Mouse (Mus musculus) heart, embryonic 16.5 days (tissue): ENCODE measurements at regions not wholly inside any gene's neighbourhood (a gene's known extent, or its start where the extent isn't known, plus 50 kb on each side); places are given as distances from the start of the nearest gene placed in this dataset.

ENCODE experiments used
- ATAC-seq: fragments of 200-750 bp; cut with Nextera tagmentation; replicated peaks from 2 replicates; pipeline ENCODE4 v1.8.0; 2017; ENCODE audit warnings: moderate number of reproducible peaks; ENCODE audit not compliant: insufficient read depth, low FRiP score; ENCODE audit errors: extremely low read depth
- H3K27ac ChIP-seq: fragments of 300-500 bp; sonication (generic); 2 replicates; pipeline ENCODE4 v1.5.1; 2014; ENCODE audit warnings: mild to moderate bottlenecking, low read length, control low read depth, moderate library complexity
- H3K27me3 ChIP-seq: fragments of 300-500 bp; sonication (generic); 2 replicates; pipeline ENCODE4 v1.6.1; 2014; ENCODE audit warnings: low read length, mixed read lengths; ENCODE audit not compliant: control insufficient read depth, insufficient read depth
- H3K36me3 ChIP-seq: fragments of 300-500 bp; sonication (generic); 2 replicates; pipeline ENCODE4 v1.6.1; 2014; ENCODE audit not compliant: control insufficient read depth, insufficient read depth
- H3K4me1 ChIP-seq: fragments of 300-500 bp; sonication (generic); 2 replicates; pipeline ENCODE4 v1.6.1; 2014; ENCODE audit warnings: low read length, mixed read lengths; ENCODE audit not compliant: control insufficient read depth, insufficient read depth
- H3K4me2 ChIP-seq: fragments of 300-500 bp; sonication (generic); 2 replicates; pipeline ENCODE4 v1.6.1; 2014; ENCODE audit warnings: low read depth, mild to moderate bottlenecking, control low read depth, low read length
- H3K4me3 ChIP-seq: fragments of 300-500 bp; sonication (generic); 2 replicates; pipeline ENCODE4 v1.5.1; 2014; ENCODE audit warnings: mild to moderate bottlenecking, control low read depth, low read length
- H3K9ac ChIP-seq: fragments of 300-500 bp; sonication (generic); 2 replicates; pipeline ENCODE4 v1.6.1; 2014; ENCODE audit warnings: low read length, control low read depth
- H3K9me3 ChIP-seq: fragments of 300-500 bp; sonication (generic); replicated peaks from 2 replicates; pipeline ENCODE4 v1.6.1; 2016; ENCODE audit warnings: low read length; ENCODE audit not compliant: control insufficient read depth
- WGBS: fragments of 180-500 bp; shearing (Covaris S2); extraction: QIAGEN DNeasy Blood & Tissue Kit; methylation state at CpG from one replicate; pipeline ENCODE4 v1.1.7; 2014; 5-methylcytosine and 5-hydroxymethylcytosine counted together

- H3K36me3 ChIP-seq = no peaks in the 10 kb centered on the region
- 56% methylated on average over 11 of the region's 11 CpGs for WGBS
- ATAC-seq = no peak
- no peak overlapping the region for H3K27ac ChIP-seq
- H3K9ac ChIP-seq = no peak overlapping the region
- no peaks in the 10 kb centered on the region for H3K27me3 ChIP-seq
- H3K4me1 ChIP-seq = peaks cover 12% of the 10 kb centered on the region
- H3K4me2 ChIP-seq = no peak overlapping the region; the same call in 1 of the 2 replicates
- H3K4me3 ChIP-seq = no peak overlapping the region
- H3K9me3 ChIP-seq = no peaks in the 10 kb centered on the region
Observed at GRCm38 (mm10) chr17:88258361-88258796, 182.1 kb upstream of the Foxn2 start.

GRCm38 (mm10) chr17:88260176-88260575 is 180.3 kb upstream of the Foxn2 start:
- 91% methylated on average over 7 of the region's 7 CpGs for WGBS
- no peak overlapping the region for H3K4me2 ChIP-seq
- ATAC-seq = no peak
- H3K27me3 ChIP-seq = no peaks in the 10 kb centered on the region
- no peaks in the 10 kb centered on the region for H3K9me3 ChIP-seq
- H3K36me3 ChIP-seq = no peaks in the 10 kb centered on the region
- no peak overlapping the region for H3K9ac ChIP-seq
- H3K4me3 ChIP-seq = no peak overlapping the region
- H3K4me1 ChIP-seq = peaks cover 12% of the 10 kb centered on the region
- H3K27ac ChIP-seq = no peak overlapping the region

DNA sequence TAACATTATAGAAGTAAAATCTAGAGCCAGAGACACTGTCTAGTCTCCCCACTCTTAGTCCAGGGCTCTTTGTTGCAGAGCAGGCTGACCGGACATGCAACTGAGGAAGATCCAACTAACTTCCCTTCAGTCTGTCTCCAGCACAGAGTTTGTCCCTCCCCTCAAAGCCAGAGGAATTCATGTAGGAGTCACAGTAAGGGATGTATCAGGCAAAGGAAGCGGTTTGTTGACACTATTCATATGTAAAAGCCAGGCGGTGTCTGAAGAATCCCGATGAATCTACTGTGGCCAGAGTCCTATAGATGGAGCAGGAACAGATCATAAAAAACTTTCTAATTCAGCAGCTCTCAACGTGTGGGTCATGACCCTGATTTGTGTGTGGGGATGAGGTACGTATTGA is 179.7 kb upstream of the Foxn2 start:
- H3K4me3 ChIP-seq = no peak overlapping the region
- no peaks in the 10 kb centered on the region for H3K9me3 ChIP-seq
- no peaks in the 10 kb centered on the region for H3K27me3 ChIP-seq
- WGBS = 60% methylated on average over 6 of the region's 6 CpGs
- peaks cover 12% of the 10 kb centered on the region for H3K4me1 ChIP-seq
- H3K9ac ChIP-seq = no peak overlapping the region
- no peak overlapping the region for H3K27ac ChIP-seq
- no peak overlapping the region for H3K4me2 ChIP-seq
- H3K36me3 ChIP-seq = no peaks in the 10 kb centered on the region
- ATAC-seq = no peak

DNA sequence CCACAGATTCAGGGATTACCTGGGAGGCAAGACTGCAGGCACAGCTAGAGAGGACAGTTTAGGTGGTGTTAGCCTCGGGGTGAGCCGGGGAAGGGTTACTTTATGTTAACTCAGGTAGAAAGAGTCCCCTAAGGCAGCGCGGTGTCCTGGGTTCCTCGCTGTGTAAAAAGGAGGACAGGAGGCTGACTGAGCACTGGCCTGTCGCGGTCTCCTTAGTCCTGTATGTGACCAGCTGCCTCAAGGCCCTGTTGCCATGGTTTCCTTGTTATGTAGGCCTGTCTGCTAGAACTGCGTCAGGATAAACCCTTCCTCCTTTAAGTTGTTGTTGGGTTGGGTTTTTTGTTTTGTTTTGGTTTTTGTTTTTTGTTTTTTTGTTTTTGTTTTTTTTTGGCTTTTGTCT is 179.0 kb upstream of the Foxn2 start:
- H3K4me2 ChIP-seq = no peak overlapping the region
- no peak for ATAC-seq
- H3K36me3 ChIP-seq = no peaks in the 10 kb centered on the region
- H3K4me3 ChIP-seq = no peak overlapping the region
- H3K9ac ChIP-seq = no peak overlapping the region
- no peaks in the 10 kb centered on the region for H3K27me3 ChIP-seq
- 74% methylated on average over 8 of the region's 8 CpGs for WGBS
- no peak overlapping the region for H3K27ac ChIP-seq
- H3K9me3 ChIP-seq = no peaks in the 10 kb centered on the region
- peaks cover 12% of the 10 kb centered on the region for H3K4me1 ChIP-seq

- H3K9me3 ChIP-seq = peaks cover 2% of the 10 kb centered on the region; the same call in 1 of the 2 replicates
- H3K27ac ChIP-seq = peak overlapping the region; percentile 60
- 54% methylated on average over 13 of the region's 13 CpGs for WGBS
- H3K36me3 ChIP-seq = no peaks in the 10 kb centered on the region
- no peak overlapping the region for H3K4me3 ChIP-seq
- H3K27me3 ChIP-seq = no peaks in the 10 kb centered on the region
- ATAC-seq = peak; percentile 76
- no peak overlapping the region for H3K9ac ChIP-seq
- no peak overlapping the region for H3K4me2 ChIP-seq
- peaks cover 8% of the 10 kb centered on the region for H3K4me1 ChIP-seq
Observed at GRCm38 (mm10) chr17:88262326-88263187, 178.0 kb upstream of the Foxn2 start.

- H3K9ac ChIP-seq = no peak overlapping the region
- ATAC-seq = no peak
- WGBS = 81% methylated on average over 13 of the region's 13 CpGs
- no peak overlapping the region for H3K4me2 ChIP-seq
- no peaks in the 10 kb centered on the region for H3K36me3 ChIP-seq
- H3K4me1 ChIP-seq = peaks cover 8% of the 10 kb centered on the region; the same call in 1 of the 2 replicates
- H3K27me3 ChIP-seq = no peaks in the 10 kb centered on the region
- no peak overlapping the region for H3K4me3 ChIP-seq
- H3K9me3 ChIP-seq = peaks cover 5% of the 10 kb centered on the region; the same call in 1 of the 2 replicates
- H3K27ac ChIP-seq = no peak overlapping the region
Observed at GRCm38 (mm10) chr17:88265291-88265690, 175.2 kb upstream of the Foxn2 start.

DNA sequence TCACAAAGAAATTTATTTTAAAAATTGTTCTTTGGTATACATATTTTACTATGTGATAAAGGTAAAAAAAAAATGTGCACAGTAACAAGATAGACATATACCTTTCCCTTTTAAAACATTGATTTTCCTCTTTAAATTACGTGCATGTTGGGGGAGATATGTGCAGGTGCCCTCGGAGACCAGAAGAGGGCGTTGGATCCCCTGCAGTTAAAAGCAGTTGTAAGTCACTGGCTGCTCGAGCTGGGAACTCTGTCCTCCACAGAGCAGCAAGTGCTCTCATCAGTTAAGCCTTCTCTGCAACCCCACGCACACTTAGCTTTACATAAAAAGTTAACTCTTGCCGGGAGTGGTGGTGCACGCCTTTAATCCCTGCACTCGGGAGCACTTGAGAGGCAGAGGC is 172.3 kb upstream of the Foxn2 start:
- Histone ChIP-seq H3K9me3 (peaks cover 5% of the 10 kb centered on the region; the same call in 1 of the 2 replicates), H3K36me3 (no peaks in the 10 kb centered on the region), H3K27ac (no peak overlapping the region), H3K9ac (no peak overlapping the region), H3K4me2 (no peak overlapping the region), H3K4me3 (no peak overlapping the region), H3K27me3 (no peaks in the 10 kb centered on the region), H3K4me1 (no peaks in the 10 kb centered on the region)
- WGBS = 83% methylated on average over 8 of the region's 8 CpGs
- no peak for ATAC-seq

- H3K4me2 ChIP-seq = no peak overlapping the region
- H3K27ac ChIP-seq = no peak overlapping the region
- 94% methylated on average over 14 of the region's 14 CpGs for WGBS
- H3K9ac ChIP-seq = no peak overlapping the region
- no peaks in the 10 kb centered on the region for H3K4me1 ChIP-seq
- no peaks in the 10 kb centered on the region for H3K27me3 ChIP-seq
- no peak for ATAC-seq
- no peaks in the 10 kb centered on the region for H3K36me3 ChIP-seq
- peaks cover 5% of the 10 kb centered on the region; the same call in 1 of the 2 replicates for H3K9me3 ChIP-seq
- no peak overlapping the region for H3K4me3 ChIP-seq
Observed at GRCm38 (mm10) chr17:88268802-88269201, 171.7 kb upstream of the Foxn2 start.

DNA sequence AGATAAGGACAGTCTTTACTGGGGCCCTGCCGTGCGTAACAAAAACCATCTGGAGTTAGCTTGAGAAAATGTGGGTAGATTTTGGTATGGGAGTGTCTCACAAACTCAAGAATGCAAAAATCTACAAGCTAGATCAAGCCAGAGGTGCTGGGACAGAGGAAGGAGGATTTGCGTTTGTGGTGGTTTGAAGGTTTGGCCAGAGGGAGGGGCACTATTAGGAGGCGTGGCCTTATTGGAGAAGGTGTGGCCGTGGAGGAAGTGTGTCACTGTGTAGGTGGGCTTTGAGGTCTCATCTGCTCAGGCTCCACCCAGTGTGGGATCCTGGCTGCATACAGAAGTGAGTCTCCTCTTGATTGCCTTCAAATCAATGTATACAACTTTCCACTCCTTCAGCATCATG is 169.6 kb upstream of the Foxn2 start:
- peaks cover 5% of the 10 kb centered on the region; the same call in 1 of the 2 replicates for H3K9me3 ChIP-seq
- no peaks in the 10 kb centered on the region for H3K4me1 ChIP-seq
- no peak overlapping the region for H3K4me3 ChIP-seq
- no peak overlapping the region for H3K27ac ChIP-seq
- no peaks in the 10 kb centered on the region for H3K27me3 ChIP-seq
- no peak overlapping the region for H3K9ac ChIP-seq
- no peak overlapping the region for H3K4me2 ChIP-seq
- WGBS = 57% methylated on average over 5 of the region's 5 CpGs
- H3K36me3 ChIP-seq = no peaks in the 10 kb centered on the region
- ATAC-seq = no peak
